Mouse (Mus musculus) brain, embryonic 14.5 days (tissue): ENCODE data around the gene Bub1b. TPM values are rescaled to one million over a fixed set of nuclear protein-coding genes. Genes with fewer than 3 reads are reported as not detected.
"Not testable (repeated sequence)": the region's sequence is repeated elsewhere in the genome, so short reads cannot be mapped to it uniquely, and the experiment has no call there.

Experiments
- DNase-seq: peaks from one replicate; pipeline ENCODE4 v3.0.0-alpha.2; 2011; ENCODE audit warnings: low read depth
- CTCF ChIP-seq: fragments of 200-500 bp; IDR thresholded peaks from 2 replicates; pipeline ENCODE4 v1.5.1; 2012; ENCODE audit warnings: inconsistent platforms, mild to moderate bottlenecking, moderate library complexity, borderline replicate concordance; ENCODE audit not compliant: insufficient read depth, insufficient read length; ENCODE audit errors: extremely low read depth
- POLR2A ChIP-seq: fragments of 200-500 bp; IDR thresholded peaks from 2 replicates; pipeline ENCODE4 v1.6.1; 2012; ENCODE audit warnings: mild to moderate bottlenecking, inconsistent platforms, borderline replicate concordance; ENCODE audit not compliant: poor library complexity, insufficient read depth, insufficient read length, severe bottlenecking; ENCODE audit errors: extremely low read depth
- polyA plus RNA-seq: library from polyadenylated mRNA; depleted of rRNA; stranded (reverse); fragments of >200 nt; gene quantifications from 2 replicates; pipeline ENCODE4 v1.2.3, GENCODE M21; 2012

Bub1b gene
- polyA plus RNA-seq, 1 experiment: 18.9 TPM

DNA sequence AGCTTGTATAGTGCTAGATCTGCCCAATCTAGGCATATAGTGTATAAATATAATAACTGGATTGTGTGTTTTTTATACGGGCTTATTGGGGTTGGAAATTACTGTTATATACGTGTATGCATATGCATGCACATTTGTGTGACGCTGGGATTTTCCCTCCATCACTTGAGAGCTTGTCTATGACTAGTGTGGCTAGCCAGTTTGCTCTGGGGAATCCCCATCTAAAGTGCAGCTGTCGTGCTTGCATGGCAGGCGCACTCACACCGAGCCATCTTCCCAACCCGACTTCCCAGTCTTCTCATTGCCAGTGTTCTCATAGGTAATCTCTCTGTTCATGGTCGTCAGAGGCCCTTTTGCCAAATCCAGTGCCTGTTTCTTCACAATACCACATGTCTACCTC lies 22.6 kb downstream of the Bub1b start:
- no peak for DNase-seq
- TF ChIP-seq CTCF: no peak
- TF ChIP-seq POLR2A: no peak

DNA sequence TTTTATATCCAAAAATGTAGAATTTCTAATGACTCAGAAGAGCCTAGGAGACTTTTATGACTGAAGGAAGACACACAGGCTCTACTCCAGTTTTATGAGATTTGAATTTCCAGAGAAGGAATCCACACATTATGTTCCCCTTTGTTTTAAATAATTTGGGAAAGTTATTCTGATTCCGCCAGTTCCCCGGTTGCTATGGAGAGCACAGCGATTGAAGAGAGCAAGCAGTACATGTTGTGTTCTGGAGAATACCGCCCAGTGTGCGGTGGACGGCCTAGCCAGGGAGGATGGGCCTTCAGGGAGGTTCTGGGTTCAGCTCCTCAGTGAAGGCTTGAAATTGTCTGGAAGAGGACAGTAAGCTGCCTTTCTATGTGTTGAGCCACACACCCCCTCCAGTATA lies 31.3 kb downstream of the Bub1b start:
- TF ChIP-seq CTCF: no peak
- TF ChIP-seq POLR2A: no peak
- DNase-seq: no peak

DNA sequence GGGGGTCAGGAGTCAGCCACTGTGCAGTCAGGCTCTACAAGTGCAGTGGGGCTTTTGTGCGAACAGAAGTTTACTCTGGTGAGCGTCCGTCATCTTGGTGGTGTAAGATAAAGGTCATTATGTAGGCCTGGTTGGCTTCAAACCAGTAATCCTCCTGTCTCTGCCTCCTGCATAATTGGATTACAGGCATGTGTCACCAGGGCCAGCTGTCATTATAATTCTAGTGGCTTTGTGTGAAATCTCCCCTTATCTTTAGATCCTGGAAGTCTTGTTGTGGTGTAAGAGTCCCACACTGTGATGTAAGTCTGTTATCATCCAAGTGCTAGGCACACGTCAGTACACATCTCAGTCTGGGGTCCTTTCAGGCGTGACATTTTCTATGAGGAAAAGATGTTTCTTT lies 35.4 kb downstream of the Bub1b start:
- no peak for TF ChIP-seq POLR2A
- TF ChIP-seq CTCF: no peak
- no peak for DNase-seq

DNA sequence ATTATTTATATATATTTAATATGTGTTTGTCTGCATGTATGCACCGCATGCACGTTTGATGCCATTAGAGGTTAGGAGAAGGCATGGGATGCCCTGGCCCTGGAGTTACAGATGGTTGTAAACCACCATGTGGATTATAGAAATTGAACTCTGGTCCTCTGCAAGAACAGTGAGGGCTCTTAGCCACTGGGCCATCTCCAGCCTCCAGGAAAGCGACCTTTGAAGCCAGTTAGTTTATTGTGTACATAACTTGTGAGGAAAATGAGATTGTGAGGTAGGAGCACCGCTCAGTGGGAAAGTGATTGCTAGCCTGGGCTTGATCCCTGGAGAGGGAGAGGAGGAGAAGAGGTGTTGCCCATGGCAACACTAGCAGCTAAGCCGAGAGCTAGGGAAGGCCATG lies 39.2 kb downstream of the Bub1b start:
- TF ChIP-seq POLR2A: no peak
- TF ChIP-seq CTCF: no peak
- DNase-seq: no peak

DNA sequence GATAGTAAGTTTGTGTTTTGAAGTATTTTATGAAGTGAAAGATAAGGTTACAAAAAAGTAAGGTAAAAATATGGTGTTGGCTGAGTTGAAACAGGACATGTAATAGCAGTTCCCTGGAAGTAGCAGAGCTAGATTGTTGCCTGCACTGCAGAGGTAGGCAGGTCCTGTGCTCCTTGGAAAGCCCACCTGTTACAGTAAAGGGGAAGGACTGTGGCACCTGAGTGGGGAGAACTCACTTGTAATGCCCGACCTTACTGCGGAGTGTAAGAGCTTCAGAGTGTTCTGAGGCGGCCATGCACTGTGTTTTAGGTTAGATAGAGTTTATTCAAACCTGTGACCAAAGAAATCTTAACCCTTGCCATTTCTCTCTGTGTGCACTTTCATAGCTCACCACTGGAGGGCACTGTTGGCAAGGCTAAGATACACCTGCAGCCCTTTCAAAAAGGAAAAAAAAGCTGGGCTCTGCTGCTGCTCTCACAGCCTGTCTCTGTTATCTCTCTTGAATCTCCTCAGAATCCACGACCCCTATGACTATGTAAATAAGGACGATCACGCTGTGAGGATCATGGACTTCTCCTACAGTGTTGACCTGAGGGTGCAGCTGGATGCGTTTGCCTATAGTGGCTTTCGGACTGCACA lies 40.0 kb downstream of the Bub1b start:
- TF ChIP-seq CTCF: peak; percentile 87
- no peak for TF ChIP-seq POLR2A
- DNase-seq: peak; percentile 82

DNA sequence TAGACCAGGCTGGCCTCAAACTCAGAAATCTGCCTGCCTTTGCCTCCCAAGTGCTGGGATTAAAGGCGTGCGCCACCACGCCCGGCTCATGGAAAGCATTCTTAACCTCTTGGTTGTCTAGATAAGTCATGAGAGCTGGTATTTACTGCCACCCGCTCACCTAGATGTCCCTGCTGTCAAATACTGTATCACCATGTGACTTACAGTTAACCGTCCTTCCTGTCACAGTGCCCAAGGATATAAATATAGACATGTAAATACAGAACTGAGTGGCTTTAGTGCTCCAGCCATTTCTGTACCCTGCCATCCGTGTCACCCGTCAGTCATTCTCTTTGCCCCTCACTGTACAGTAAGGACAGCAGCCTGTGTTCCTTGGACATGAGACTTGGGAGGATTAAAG lies 40.7 kb downstream of the Bub1b start:
- TF ChIP-seq CTCF (no peak), POLR2A (no peak)
- no peak for DNase-seq

DNA sequence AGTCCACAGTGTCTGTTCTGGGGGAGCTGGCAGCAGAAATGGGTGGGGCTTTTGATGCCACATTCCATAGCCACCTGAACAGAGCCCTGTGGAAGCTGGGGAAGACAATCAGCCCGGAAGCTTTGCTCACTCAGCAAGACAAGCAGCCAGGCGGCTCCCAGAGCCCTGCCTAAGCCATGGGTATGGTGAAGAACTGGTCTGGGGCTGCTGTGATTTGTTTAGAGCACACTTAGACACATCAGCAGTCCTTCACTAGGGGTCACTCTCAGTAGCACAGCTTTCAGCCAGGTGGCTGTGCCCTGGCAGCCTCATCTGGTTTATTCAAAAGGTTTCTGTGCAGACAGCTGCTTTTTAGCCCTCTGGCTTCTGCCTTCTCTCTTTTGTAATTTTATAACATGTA lies 43.1 kb downstream of the Bub1b start:
- DNase-seq: no peak
- TF ChIP-seq POLR2A: no peak
- TF ChIP-seq CTCF: peak; percentile 8; the same call in 1 of the 2 replicates

DNA sequence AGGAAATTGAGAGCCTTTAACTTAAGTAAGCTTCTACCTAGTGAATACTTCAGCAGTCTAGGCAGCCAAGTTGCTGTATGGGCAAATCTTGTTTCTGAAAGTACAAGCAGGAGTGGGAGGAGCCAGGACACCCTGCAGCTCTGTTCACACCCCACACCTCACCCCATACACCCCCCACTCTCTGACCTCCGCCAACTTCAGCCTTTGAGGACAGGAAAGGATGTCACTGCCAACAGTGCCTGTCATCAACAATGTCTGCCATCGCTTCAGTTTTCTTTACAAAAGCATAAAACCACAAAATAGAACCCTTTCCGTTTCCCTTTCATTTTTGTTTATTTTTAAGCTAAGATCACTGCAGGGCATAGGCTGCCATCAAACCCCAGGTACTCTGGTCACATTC lies 44.4 kb downstream of the Bub1b start:
- no peak for DNase-seq
- TF ChIP-seq CTCF (no peak), POLR2A (no peak)

DNA sequence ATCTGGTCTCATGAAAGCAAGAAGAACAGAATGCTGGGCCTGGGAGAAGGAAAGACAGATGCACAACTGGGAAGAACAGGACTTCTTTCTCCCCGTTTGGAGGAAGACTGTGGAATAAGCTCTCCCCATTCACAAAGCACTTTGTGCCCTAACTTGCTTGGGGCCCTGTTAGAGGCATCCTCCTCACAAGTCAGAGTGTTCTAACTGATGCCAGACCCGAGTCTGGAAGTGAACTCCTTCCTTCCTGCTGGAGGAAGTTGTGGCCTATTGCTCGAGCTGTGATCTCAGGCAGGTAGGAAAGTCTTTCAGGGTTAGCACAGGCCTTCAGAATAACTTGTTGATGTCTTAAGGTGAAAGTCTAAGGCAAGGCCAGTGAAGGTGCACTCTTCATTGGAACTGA lies 44.9 kb downstream of the Bub1b start:
- DNase-seq: no peak
- TF ChIP-seq POLR2A (no peak), CTCF (no peak)

DNA sequence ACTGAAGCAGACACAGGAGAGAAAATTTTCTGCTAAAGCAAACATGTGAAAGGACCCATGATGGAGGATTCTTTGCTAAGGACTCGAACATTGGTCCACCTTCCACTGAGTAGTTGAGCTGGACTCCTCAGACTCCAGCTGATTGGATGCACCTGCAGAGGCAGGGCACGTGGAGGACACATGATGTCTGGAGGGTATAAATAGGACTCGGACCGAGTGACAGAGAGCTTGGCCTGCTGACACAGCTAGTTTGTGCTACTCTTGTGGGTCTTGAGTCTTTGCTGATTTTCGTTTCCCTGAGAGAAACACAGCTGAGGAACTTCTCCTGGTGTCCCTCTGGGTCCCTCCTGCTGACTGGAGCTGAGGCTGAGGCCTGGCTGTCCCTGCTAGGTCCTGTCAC lies 48.7 kb downstream of the Bub1b start:
- no peak for DNase-seq
- TF ChIP-seq CTCF (no peak), POLR2A (no peak)

DNA sequence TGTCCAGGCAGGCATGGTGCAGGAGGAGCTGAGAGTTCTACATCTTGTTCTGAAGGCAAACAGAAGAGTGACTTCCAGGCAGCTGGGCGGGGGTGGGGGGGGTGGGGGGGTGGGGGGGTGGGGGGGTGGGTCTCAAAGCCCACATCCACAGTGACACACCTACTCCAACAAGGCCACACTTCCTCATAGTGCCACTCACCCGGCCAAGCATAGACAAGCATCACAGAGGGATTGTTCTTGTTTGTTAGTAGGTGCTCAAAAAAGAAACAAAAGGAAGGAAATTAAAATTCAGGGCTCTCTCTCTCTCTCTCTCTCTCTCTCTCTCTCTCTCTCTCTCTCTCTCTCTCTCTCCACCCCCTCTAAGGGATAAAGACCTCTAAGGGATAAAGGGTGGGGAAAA lies 52.7 kb downstream of the Bub1b start:
- DNase-seq: not testable (repeated sequence)

DNA sequence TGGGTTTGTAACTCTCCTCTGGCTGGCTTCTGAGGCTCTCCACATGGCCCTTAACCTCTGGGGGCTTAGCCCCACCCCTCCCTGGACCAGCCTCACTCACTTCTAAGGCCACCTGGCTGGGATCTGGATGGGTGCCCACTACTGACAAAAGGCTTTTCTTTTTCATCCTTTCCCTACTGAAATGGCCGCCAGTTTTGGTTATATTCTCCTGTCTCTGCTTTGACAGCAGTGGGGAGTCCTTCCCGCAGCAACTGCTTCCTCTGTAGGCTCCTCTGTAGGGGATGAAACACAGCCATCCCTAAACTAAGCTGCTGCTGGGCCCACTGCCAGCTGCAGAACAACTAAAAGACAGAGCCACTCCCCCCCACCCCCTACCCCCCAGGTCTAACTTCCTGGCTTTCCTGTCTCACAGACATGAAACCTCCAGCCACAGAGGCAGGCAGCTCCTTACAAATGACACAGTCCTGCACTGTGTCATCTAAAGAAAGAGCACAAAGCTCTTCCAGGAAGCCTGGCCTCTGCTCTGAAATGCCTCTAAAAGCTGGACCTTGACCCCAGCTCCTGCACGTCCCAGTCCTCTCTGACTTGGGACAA lies 58.8 kb downstream of the Bub1b start:
- peak; percentile 75 for DNase-seq
- no peak for TF ChIP-seq CTCF
- TF ChIP-seq POLR2A: no peak

DNA sequence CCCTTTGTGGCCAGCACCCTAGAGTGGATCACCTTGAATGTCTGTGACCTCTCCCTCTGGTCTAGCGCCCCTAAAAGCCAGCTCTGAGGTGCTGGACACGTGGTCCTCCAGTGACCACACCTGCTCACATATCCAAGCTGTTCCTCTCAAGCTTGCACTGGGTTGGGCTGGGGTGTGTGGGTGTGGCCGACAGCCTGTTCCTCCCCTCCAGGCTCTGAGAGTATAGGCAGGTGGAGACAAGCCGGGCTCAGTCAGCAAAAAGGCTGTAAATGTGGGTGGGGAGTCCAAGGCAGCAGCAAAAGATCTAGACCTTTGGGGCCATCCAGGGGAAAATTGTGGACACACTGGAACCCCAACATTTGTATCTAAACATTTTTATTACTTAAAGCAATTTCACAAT lies 60.4 kb downstream of the Bub1b start:
- TF ChIP-seq CTCF: no peak
- TF ChIP-seq POLR2A: no peak

DNA sequence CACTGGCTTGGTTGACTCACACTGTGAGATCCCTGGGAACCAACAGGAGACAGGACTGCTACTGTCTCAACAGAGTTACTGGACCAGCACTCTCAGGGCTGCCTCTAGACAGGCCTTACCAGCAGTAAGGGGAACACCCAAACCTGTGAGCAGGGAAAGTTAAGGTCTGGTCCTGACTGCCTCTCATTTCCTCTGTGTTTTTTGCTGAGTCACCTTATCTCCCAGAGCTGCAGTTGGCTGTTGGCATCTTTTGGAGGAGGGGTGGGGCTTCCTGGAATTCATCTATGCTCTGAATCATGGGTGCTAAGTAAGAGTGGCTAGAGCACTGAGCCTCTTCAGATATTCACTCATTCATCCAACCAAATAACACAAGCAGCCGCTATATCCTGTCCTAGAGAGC lies 61.1 kb downstream of the Bub1b start:
- no peak for TF ChIP-seq POLR2A
- DNase-seq: peak; percentile 53

More for the DNA sequence above, 60.4 kb downstream of the Bub1b start:
- no peak for DNase-seq
